Mouse (Mus musculus): Measurements from ENCODE around the gene Tmprss4. TPM values are rescaled to one million over a fixed set of nuclear protein-coding genes. Genes with fewer than 3 reads are reported as not detected.

Gene Tmprss4
- total RNA-seq (2023), result under 1 TPM; 0.37 to 0.61 TPM

DNA sequence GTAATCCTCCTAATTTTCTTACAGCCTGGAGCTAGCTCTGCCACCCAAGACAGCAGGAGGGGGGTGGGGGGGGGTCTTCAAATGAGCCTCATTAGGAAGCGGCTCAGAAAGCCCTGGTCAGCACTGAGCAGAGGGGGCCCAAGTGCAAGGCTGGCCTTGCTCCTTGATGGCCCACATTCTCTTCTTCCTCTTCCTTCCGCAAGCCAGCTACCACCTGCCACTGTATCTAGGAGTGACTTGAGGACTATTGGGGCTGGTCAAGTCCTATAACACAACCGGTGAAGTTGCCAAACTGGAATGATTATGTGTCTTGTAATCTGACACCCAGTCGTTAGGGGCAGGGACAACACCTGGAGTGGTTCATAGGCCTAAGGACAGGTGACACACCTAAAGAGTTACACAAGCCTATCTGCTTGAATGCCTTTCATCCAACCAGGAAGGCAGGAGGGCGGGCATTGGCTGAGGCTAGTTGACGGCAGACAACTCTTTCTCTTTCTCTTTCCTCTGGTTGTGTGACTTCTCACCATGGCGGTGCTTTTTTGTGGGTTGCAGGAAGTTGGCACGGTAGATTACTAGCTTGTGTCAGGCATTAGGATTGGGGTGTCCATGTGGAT lies at the start of gene Tmprss4:
TSS of gene Tmprss4 (minus strand) at position 296 of the 614 bp plus-strand sequence.

DNA sequence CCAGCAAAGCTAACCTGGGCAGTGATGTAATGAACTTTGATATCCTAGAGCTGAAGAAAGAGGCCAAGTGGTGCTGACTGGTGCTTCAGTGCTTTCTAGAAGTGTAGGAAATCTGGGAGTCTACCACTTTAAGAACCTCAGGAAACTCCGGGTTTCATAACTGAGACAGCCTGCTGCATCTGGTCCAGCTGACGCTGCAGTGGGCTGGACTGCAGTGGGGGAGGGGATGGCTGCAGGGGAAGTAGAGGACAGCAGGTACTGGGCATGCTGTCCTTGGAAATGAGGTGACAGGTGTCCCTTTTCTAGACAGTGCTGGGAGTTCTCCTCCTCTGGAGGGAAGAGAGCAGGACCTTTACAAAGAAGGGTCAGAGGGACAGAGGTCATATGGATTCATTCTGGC lies 22.1 kb downstream of the Tmprss4 start, which contains the start of gene BC049352:
TSS of gene BC049352 (plus strand) at position 238 of the 400 bp plus-strand sequence.

GRCm38 (mm10) chr9:45138191-45139032 lies 65.5 kb downstream of the Tmprss4 start, which contains the start of gene Scn4b:
Gene Scn4b (plus strand): TSS chr9:45138395.

Other genes with a start within 250 kb of the Tmprss4 start
- gene Ube4a, start 238.5 kb downstream of the Tmprss4 start, total RNA-seq (2023), result 10 to 100 TPM; 79.7 to 83.3 TPM
- 1 to 10 TPM; 3.2 to 4.6 TPM for gene Cd3g, start 223.7 kb downstream of the Tmprss4 start, total RNA-seq (2023)
- gene Cd3d, start 222.3 kb downstream of the Tmprss4 start, total RNA-seq (2023), result 1 to 10 TPM; 2.6 to 3.8 TPM
- 1 to 10 TPM; 3.1 to 4.5 TPM for gene Cd3e, start 194.5 kb downstream of the Tmprss4 start, total RNA-seq (2023)
- gene Mpzl2, start 164.3 kb downstream of the Tmprss4 start, total RNA-seq (2023), result not detected
- 1 to 10 TPM; 1.7 to 2.0 TPM for gene Mpzl3, start 148.9 kb downstream of the Tmprss4 start, total RNA-seq (2023)
- 10 to 100 TPM; 18.4 to 18.5 TPM for gene Jaml, start 124.9 kb downstream of the Tmprss4 start, total RNA-seq (2023)
- gene Scn2b, start 86.3 kb downstream of the Tmprss4 start, total RNA-seq (2023), result 1 to 10 TPM; 1.2 to 1.7 TPM
- under 1 TPM; 0.13 to 0.24 TPM for gene Scn4b, start 65.7 kb downstream of the Tmprss4 start, total RNA-seq (2023)
- 1 to 10 TPM; 1.2 to 1.6 TPM for gene BC049352, start 22.1 kb downstream of the Tmprss4 start, total RNA-seq (2023)
- gene Il10ra, start 65.1 kb upstream of the Tmprss4 start, total RNA-seq (2023), result 100 to 1,000 TPM; 427 to 460 TPM
- gene Tmprss13, start 115.0 kb upstream of the Tmprss4 start, total RNA-seq (2023), result not detected
- gene Fxyd6, start 166.1 kb upstream of the Tmprss4 start, total RNA-seq (2023), result not detected
- not detected for gene Fxyd2, start 195.6 kb upstream of the Tmprss4 start, total RNA-seq (2023)
- gene Dscaml1, start 222.5 kb upstream of the Tmprss4 start, total RNA-seq (2023), result under 1 TPM; 0.16 to 0.30 TPM

All from monocyte, adult 59 days (primary cell).